Mouse (Mus musculus) neural tube, embryonic 12.5 days (tissue): ENCODE data around the gene Rbms2. TPM values are rescaled to one million over a fixed set of nuclear protein-coding genes. Genes with fewer than 3 reads are reported as not detected.

Experiments
- ATAC-seq: fragments of 200-750 bp; cut with Nextera tagmentation; 2 replicates; pipeline ENCODE4 v1.8.0; 2017; ENCODE audit warnings: low read depth, mild to moderate bottlenecking, moderate TSS enrichment, moderate library complexity; ENCODE audit not compliant: low FRiP score
- H3K27ac ChIP-seq: fragments of 300-500 bp; sonication (generic); 2 replicates; pipeline ENCODE4 v1.5.1; 2016
- H3K27me3 ChIP-seq: fragments of 300-500 bp; sonication (generic); replicated peaks from 2 replicates; pipeline ENCODE4 v1.6.1; 2016; ENCODE audit warnings: mild to moderate bottlenecking
- H3K36me3 ChIP-seq: fragments of 300-500 bp; sonication (generic); 2 replicates; pipeline ENCODE4 v1.6.1; 2016; ENCODE audit warnings: mild to moderate bottlenecking
- H3K4me1 ChIP-seq: fragments of 300-500 bp; sonication (generic); 2 replicates; pipeline ENCODE4 v1.6.1; 2016
- H3K4me2 ChIP-seq: fragments of 300-500 bp; sonication (generic); replicated peaks from 2 replicates; pipeline ENCODE4 v1.6.1; 2016; ENCODE audit warnings: mild to moderate bottlenecking
- H3K4me3 ChIP-seq: fragments of 300-500 bp; sonication (generic); 2 replicates; pipeline ENCODE4 v1.5.1; 2016
- H3K9ac ChIP-seq: fragments of 300-500 bp; sonication (generic); 2 replicates; pipeline ENCODE4 v1.6.1; 2016; ENCODE audit warnings: mild to moderate bottlenecking
- H3K9me3 ChIP-seq: fragments of 300-500 bp; sonication (generic); 2 replicates; pipeline ENCODE4 v1.6.1; 2016; ENCODE audit warnings: mild to moderate bottlenecking
- WGBS: fragments of 180-500 bp; shearing (Covaris S2); methylation state at CpG from one replicate; pipeline ENCODE4 v1.1.7; 2016; 5-methylcytosine and 5-hydroxymethylcytosine counted together
- polyA plus RNA-seq: library from polyadenylated mRNA; unstranded; fragments of >200 nt; fragmentation: Nextera tagmentation; extraction: Ambion mirVana; gene quantifications from 2 replicates; pipeline ENCODE4 v1.2.1, GENCODE M21; 2016

Rbms2 gene
- polyA plus RNA-seq, 1 experiment from 2014 or later, result 20.0 TPM

GRCm38 (mm10) chr10:128128143-128128542, 52.0 kb downstream of the Rbms2 start:
- 87% methylated on average over 8 of the region's 8 CpGs for WGBS
- Histone ChIP-seq H3K27ac (no peak overlapping the region), H3K9ac (no peak overlapping the region), H3K4me3 (no peak overlapping the region), H3K9me3 (no peaks in the 10 kb centered on the region), H3K27me3 (no peaks in the 10 kb centered on the region), H3K4me2 (no peak overlapping the region), H3K4me1 (no peaks in the 10 kb centered on the region), H3K36me3 (peaks cover 71% of the 10 kb centered on the region)
- ATAC-seq, result no peak

DNA sequence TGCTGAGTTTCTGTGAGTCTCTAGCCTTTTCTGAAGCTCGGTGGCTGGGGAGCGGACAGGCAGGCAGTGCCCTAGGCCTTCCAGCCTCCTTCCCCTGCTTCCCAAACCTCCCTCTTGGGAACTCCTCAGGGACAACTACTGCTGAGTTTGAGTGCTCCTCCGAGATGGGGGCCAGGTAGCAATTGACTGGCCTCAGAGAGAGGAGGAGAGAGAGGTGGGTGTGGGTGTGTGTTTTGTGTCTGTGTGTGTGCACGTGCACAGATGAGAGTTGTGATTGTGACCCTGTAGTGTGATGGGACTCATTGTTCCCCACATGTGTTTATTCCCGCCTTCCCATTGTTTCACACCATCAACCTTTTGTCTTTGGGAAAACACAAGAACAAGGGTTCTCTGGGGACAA, 52.6 kb downstream of the Rbms2 start:
- no peak overlapping the region for H3K9ac ChIP-seq
- H3K9me3 ChIP-seq, result no peaks in the 10 kb centered on the region
- H3K27ac ChIP-seq, result no peak overlapping the region
- no peaks in the 10 kb centered on the region for H3K4me1 ChIP-seq
- no peak for ATAC-seq
- H3K36me3 ChIP-seq, result peaks cover 78% of the 10 kb centered on the region
- H3K27me3 ChIP-seq, result no peaks in the 10 kb centered on the region
- no peak overlapping the region for H3K4me2 ChIP-seq
- H3K4me3 ChIP-seq, result no peak overlapping the region
- WGBS, result 61% methylated on average over 5 of the region's 5 CpGs

GRCm38 (mm10) chr10:128125951-128126350, 54.1 kb downstream of the Rbms2 start:
- no peak for ATAC-seq
- Histone ChIP-seq H3K27ac (no peak overlapping the region), H3K9me3 (no peaks in the 10 kb centered on the region), H3K4me3 (no peak overlapping the region), H3K4me1 (no peaks in the 10 kb centered on the region), H3K36me3 (peaks cover 93% of the 10 kb centered on the region), H3K9ac (no peak overlapping the region), H3K4me2 (no peak overlapping the region), H3K27me3 (no peaks in the 10 kb centered on the region)
- WGBS, result 96% methylated on average over 14 of the region's 14 CpGs

- no peak overlapping the region for H3K9ac ChIP-seq
- ATAC-seq, result no peak
- no peaks in the 10 kb centered on the region for H3K4me1 ChIP-seq
- no peak overlapping the region for H3K27ac ChIP-seq
- H3K27me3 ChIP-seq, result no peaks in the 10 kb centered on the region
- peaks cover 93% of the 10 kb centered on the region for H3K36me3 ChIP-seq
- no peaks in the 10 kb centered on the region for H3K9me3 ChIP-seq
- no peak overlapping the region for H3K4me3 ChIP-seq
- H3K4me2 ChIP-seq, result no peak overlapping the region
- WGBS, result 94% methylated on average over 9 of the region's 9 CpGs
Measured at GRCm38 (mm10) chr10:128124831-128125230, 55.3 kb downstream of the Rbms2 start.

GRCm38 (mm10) chr10:128123833-128124232, 56.3 kb downstream of the Rbms2 start:
- 95% methylated on average over 7 of the region's 7 CpGs for WGBS
- ATAC-seq, result no peak

DNA sequence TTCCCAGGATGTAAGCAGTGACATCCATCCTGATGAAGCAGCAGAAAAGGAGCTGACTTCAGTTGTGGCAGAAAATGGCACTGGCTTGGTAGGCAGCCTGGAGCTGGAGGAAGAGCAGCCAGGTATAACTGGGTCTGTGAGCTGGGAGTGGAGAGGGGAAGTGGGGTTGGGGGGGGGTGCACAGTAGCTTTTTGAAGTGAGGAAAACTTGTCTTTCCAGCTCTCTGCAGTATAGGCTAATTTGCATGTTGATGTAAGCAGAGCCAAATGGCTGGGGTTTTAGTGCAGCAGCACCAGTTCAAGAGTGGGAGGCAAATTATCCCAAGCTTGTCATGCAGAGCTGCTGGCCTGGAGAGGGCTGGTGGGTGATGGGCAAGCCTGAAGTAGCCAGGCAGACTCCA, 68.9 kb downstream of the Rbms2 start:
- no peak for ATAC-seq
- H3K9me3 ChIP-seq, result no peaks in the 10 kb centered on the region
- H3K4me1 ChIP-seq, result no peaks in the 10 kb centered on the region
- H3K27me3 ChIP-seq, result no peaks in the 10 kb centered on the region
- H3K4me2 ChIP-seq, result no peak overlapping the region
- no peak overlapping the region for H3K9ac ChIP-seq
- peaks cover 61% of the 10 kb centered on the region for H3K36me3 ChIP-seq
- no peak overlapping the region for H3K27ac ChIP-seq
- H3K4me3 ChIP-seq, result no peak overlapping the region

More at GRCm38 (mm10) chr10:128123833-128124232, 56.3 kb downstream of the Rbms2 start:
- Histone ChIP-seq H3K4me3 (no peak overlapping the region), H3K4me1 (no peaks in the 10 kb centered on the region), H3K9me3 (no peaks in the 10 kb centered on the region), H3K4me2 (no peak overlapping the region), H3K27me3 (no peaks in the 10 kb centered on the region), H3K27ac (no peak overlapping the region), H3K36me3 (peaks cover 96% of the 10 kb centered on the region), H3K9ac (no peak overlapping the region)

- Histone ChIP-seq H3K36me3 (peaks cover 51% of the 10 kb centered on the region), H3K9ac (no peak overlapping the region), H3K4me1 (no peaks in the 10 kb centered on the region), H3K4me3 (no peak overlapping the region), H3K27me3 (no peaks in the 10 kb centered on the region), H3K9me3 (no peaks in the 10 kb centered on the region), H3K4me2 (no peak overlapping the region), H3K27ac (no peak overlapping the region)
- WGBS, result 87% methylated on average over 4 of the region's 4 CpGs
- ATAC-seq, result no peak
Measured at GRCm38 (mm10) chr10:128110103-128110761, 69.9 kb downstream of the Rbms2 start.

DNA sequence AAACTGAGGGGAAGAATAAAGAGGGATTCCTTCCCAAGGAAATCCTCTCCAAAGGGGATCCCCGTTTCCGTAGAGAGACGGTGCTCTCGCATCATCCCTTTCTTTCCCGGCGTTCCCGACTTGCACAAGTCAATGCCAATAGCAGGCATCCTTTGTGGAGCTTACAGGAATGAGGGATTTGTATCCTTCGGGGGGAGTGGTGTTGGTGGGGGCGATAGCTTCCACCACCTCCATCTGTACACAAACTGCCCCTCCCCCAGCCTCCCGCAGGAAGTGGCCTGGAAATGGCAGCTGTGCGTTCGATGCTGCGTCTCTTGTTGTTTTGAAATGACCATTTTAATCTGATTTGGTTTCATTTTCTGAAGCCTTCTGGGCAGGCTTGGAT, 82.5 kb downstream of the Rbms2 start:
- H3K36me3 ChIP-seq, result no peaks in the 10 kb centered on the region
- ATAC-seq, result no peak
- under 1% methylated on average over 13 of the region's 13 CpGs for WGBS

GRCm38 (mm10) chr10:128096693-128097586, 83.2 kb downstream of the Rbms2 start:
- under 1% methylated on average over 86 of the region's 86 CpGs for WGBS
- Histone ChIP-seq H3K36me3 (no peaks in the 10 kb centered on the region), H3K27me3 (no peaks in the 10 kb centered on the region), H3K27ac (peak overlapping the region; percentile 62; the same call in 1 of the 2 replicates), H3K4me2 (peak overlapping the region; percentile 73), H3K9ac (peak overlapping the region; percentile 89), H3K4me3 (peak overlapping the region; percentile 94), H3K4me1 (peaks cover 33% of the 10 kb centered on the region), H3K9me3 (no peaks in the 10 kb centered on the region)
- ATAC-seq, result peak; percentile 75

More for the DNA sequence above, 82.5 kb downstream of the Rbms2 start:
- peaks cover 29% of the 10 kb centered on the region for H3K4me1 ChIP-seq
- H3K27me3 ChIP-seq, result no peaks in the 10 kb centered on the region
- H3K9ac ChIP-seq, result peak overlapping the region; percentile 89
- peak overlapping the region; percentile 94 for H3K4me3 ChIP-seq
- no peaks in the 10 kb centered on the region for H3K9me3 ChIP-seq
- H3K4me2 ChIP-seq, result peak overlapping the region; percentile 73
- H3K27ac ChIP-seq, result peak overlapping the region; percentile 62; the same call in 1 of the 2 replicates

GRCm38 (mm10) chr10:128096313-128096692, 83.8 kb downstream of the Rbms2 start:
- H3K9ac ChIP-seq, result 0 out of 2 replicates have a peak overlapping the region, but pooled peaks have one; percentile 89
- ATAC-seq, result 0 out of 2 replicates have a peak, but pooled peaks have one; percentile 1
- peak overlapping the region; percentile 94 for H3K4me3 ChIP-seq
- H3K4me1 ChIP-seq, result peaks cover 39% of the 10 kb centered on the region
- WGBS, result 21% methylated on average over 4 of the region's 4 CpGs
- H3K9me3 ChIP-seq, result no peaks in the 10 kb centered on the region
- no peaks in the 10 kb centered on the region for H3K27me3 ChIP-seq
- no peak overlapping the region for H3K27ac ChIP-seq
- no peaks in the 10 kb centered on the region for H3K36me3 ChIP-seq
- H3K4me2 ChIP-seq, result peak overlapping the region; percentile 73; the same call in 1 of the 2 replicates

GRCm38 (mm10) chr10:128095003-128095636, 85.0 kb downstream of the Rbms2 start:
- WGBS, result 29% methylated on average over 9 of the region's 9 CpGs
- H3K4me2 ChIP-seq, result peak overlapping the region; percentile 93
- no peak for ATAC-seq
- H3K9ac ChIP-seq, result no peak overlapping the region; the same call in 1 of the 2 replicates
- H3K4me1 ChIP-seq, result peaks cover 45% of the 10 kb centered on the region
- H3K9me3 ChIP-seq, result no peaks in the 10 kb centered on the region
- H3K27ac ChIP-seq, result no peak overlapping the region
- H3K36me3 ChIP-seq, result peaks cover 3% of the 10 kb centered on the region; the same call in 1 of the 2 replicates
- H3K4me3 ChIP-seq, result no peak overlapping the region; the same call in 1 of the 2 replicates
- no peaks in the 10 kb centered on the region for H3K27me3 ChIP-seq
